Mouse (Mus musculus): ENCODE measurements around the gene Rassf5.
A peak's percentile ranks its signal among the peaks of the same experiment; 100 is the strongest.

Rassf5 gene

DNA sequence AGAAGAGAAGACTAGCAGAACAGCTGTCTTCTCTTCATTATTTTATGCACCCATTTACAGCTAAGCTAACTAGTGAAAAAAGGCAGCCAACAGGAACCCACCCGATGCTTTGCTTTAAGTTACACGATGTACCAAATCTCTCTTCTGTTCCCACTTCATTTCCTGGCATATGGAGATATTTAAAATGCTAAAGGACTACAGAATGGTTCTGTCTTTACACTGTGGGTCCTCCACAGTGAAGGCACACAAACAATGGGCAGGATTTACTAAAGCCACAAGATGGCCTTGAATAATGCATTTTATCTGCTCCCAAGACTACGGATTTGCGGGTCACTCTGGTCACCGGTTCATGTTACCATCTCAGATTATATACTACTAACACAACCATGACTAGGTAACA is 107.9 kb downstream of the Rassf5 start:
- peak; percentile 73 for DNase-seq (ENCODE audit: low read depth)

- peak; percentile 75 for DNase-seq (ENCODE audit: low read depth)
Observed at GRCm38 (mm10) chr1:131135960-131136629, 109.0 kb downstream of the Rassf5 start.

DNA sequence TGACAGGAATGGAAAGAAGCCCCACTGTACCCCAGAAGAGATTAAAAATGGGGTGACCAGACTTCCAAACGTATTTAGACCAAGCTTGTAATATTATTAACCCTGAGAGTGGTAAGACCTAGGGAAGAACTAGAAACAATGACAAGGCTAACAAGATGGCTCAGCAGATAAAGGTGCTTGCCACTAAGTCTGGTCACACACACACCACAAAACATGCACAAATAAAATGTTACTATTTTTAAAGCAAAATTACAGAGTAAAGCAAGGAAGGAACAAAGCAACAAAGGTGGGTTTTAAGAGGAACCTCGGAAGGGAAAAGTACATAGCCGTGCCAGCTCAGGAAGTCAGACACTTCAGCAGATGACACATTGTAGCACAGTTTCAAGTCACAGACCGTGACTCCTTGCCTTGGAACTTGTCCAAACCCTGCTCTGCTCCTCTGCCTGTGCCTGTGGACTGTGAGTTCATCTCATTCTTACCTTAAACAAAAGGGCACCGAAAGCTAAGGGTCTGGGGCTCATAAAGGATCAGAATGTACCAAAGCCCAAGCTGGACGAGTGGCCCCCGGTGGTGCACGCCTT is 110.0 kb downstream of the Rassf5 start:
- peak; percentile 89 for DNase-seq (ENCODE audit: low read depth)

GRCm38 (mm10) chr1:131134231-131134630 is 110.8 kb downstream of the Rassf5 start:
- DNase-seq (ENCODE audit: low read depth), result no peak

Data from 416B (cell line).